Mouse (Mus musculus): ENCODE measurements around the gene March10. TPM values are rescaled to one million over a fixed set of nuclear protein-coding genes. Genes with fewer than 3 reads are reported as not detected.

The March10 gene
- polyA plus RNA-seq, 1 experiment = 471 TPM

DNA sequence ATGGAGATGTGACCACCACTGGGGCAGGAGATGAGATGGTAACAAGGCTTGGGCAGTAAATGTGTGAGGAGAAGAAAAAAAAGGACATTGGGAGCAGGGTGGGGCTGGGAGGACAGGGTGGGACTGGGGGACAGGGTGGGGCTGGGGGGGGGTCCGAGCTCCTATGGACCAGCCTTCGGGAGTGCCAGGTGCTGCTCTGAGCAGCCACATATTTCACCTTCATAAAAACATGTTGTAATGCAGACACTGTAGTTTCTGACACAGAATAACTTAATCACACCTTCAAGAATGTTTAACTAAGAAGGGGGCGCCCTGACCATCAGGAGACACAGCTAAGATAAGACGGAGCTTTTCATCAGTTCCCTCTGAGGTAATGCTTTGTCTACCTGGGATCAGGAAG, 4.0 kb downstream of the March10 start:
- Histone ChIP-seq H3K27me3 (ENCODE audit: control insufficient read depth, insufficient read depth, low read length) (no peaks in the 10 kb centered on the region), H3K4me3 (ENCODE audit: control insufficient read depth, low read depth, low read length) (no peak overlapping the region), H3K27ac (ENCODE audit: control insufficient read depth, insufficient read depth, low read depth, low read length) (no peak overlapping the region), H3K36me3 (ENCODE audit: control insufficient read depth, insufficient read depth, low read length) (no peaks in the 10 kb centered on the region; the same call in 1 of the 2 replicates), H3K4me1 (ENCODE audit: control insufficient read depth, insufficient read depth, low read length) (peaks cover 10% of the 10 kb centered on the region)
- no peak for TF ChIP-seq POLR2A (IDR thresholded peaks at IDR 0.05; ENCODE audit: control insufficient read depth, low read depth, low read length)
- TF ChIP-seq CTCF (IDR thresholded peaks at IDR 0.05; ENCODE audit: control insufficient read depth, insufficient read depth, insufficient replicate concordance, low read depth, low read length) = no peak

GRCm38 (mm10) chr11:105451553-105452135, 4.9 kb downstream of the March10 start:
- no peak overlapping the region for H3K4me3 ChIP-seq (ENCODE audit: control insufficient read depth, low read depth, low read length)
- no peak overlapping the region for H3K27ac ChIP-seq (ENCODE audit: control insufficient read depth, insufficient read depth, low read depth, low read length)
- H3K4me1 ChIP-seq (ENCODE audit: control insufficient read depth, insufficient read depth, low read length) = peaks cover 3% of the 10 kb centered on the region; the same call in 1 of the 2 replicates
- TF ChIP-seq POLR2A (IDR thresholded peaks at IDR 0.05; ENCODE audit: control insufficient read depth, low read depth, low read length) (no peak), CTCF (IDR thresholded peaks at IDR 0.05; ENCODE audit: control insufficient read depth, insufficient read depth, insufficient replicate concordance, low read depth, low read length) (no peak)
- no peaks in the 10 kb centered on the region for H3K27me3 ChIP-seq (ENCODE audit: control insufficient read depth, insufficient read depth, low read length)
- H3K36me3 ChIP-seq (ENCODE audit: control insufficient read depth, insufficient read depth, low read length) = no peaks in the 10 kb centered on the region; the same call in 1 of the 2 replicates

DNA sequence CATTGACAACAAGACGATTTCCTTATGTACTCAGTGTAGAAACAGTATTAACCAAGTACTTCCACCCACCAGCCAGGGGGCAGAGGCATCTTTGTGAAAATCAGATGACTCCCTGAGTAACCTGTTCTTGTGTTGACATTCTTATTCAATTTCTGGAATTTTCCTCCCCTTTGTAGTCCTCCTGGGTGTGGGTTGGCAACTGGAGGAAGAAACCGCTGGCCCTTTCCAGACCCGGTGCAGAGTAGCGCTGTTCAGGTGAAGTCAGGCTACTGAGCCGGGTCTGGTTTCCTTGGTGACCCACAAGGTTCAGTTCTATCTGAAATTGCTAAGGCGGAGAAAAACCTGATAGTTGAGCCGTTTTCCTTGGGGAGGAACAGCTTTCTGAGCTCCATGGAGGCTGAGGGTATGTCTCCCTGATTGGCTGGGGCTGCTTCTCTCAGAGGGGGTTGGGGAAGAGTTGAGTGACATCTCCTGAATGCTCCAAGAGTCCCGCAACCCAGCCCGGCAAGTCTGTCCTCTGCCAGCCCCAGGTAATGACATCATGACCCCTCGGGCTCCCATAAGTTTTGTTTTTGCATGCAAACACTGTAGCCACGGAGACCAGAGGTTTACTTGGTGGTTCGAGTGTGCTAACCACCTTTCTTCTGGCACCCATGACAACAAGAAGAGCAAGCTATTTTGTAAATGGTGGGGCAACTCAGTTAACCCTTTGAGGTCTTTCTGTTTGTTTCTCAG, 6.8 kb downstream of the March10 start:
- Histone ChIP-seq H3K36me3 (ENCODE audit: control insufficient read depth, insufficient read depth, low read length) (no peaks in the 10 kb centered on the region; the same call in 1 of the 2 replicates), H3K4me3 (ENCODE audit: control insufficient read depth, low read depth, low read length) (no peak overlapping the region), H3K27me3 (ENCODE audit: control insufficient read depth, insufficient read depth, low read length) (no peaks in the 10 kb centered on the region), H3K27ac (ENCODE audit: control insufficient read depth, insufficient read depth, low read depth, low read length) (no peak overlapping the region), H3K4me1 (ENCODE audit: control insufficient read depth, insufficient read depth, low read length) (no peaks in the 10 kb centered on the region)
- no peak for TF ChIP-seq CTCF (IDR thresholded peaks at IDR 0.05; ENCODE audit: control insufficient read depth, insufficient read depth, insufficient replicate concordance, low read depth, low read length)
- no peak for TF ChIP-seq POLR2A (IDR thresholded peaks at IDR 0.05; ENCODE audit: control insufficient read depth, low read depth, low read length)

- H3K4me3 ChIP-seq (ENCODE audit: control insufficient read depth, low read depth, low read length) = no peak overlapping the region
- H3K27ac ChIP-seq (ENCODE audit: control insufficient read depth, insufficient read depth, low read depth, low read length) = no peak overlapping the region
- H3K4me1 ChIP-seq (ENCODE audit: control insufficient read depth, insufficient read depth, low read length) = no peaks in the 10 kb centered on the region
- TF ChIP-seq CTCF (IDR thresholded peaks at IDR 0.05; ENCODE audit: control insufficient read depth, insufficient read depth, insufficient replicate concordance, low read depth, low read length) = no peak
- no peak for TF ChIP-seq POLR2A (IDR thresholded peaks at IDR 0.05; ENCODE audit: control insufficient read depth, low read depth, low read length)
- H3K36me3 ChIP-seq (ENCODE audit: control insufficient read depth, insufficient read depth, low read length) = no peaks in the 10 kb centered on the region; the same call in 1 of the 2 replicates
- H3K27me3 ChIP-seq (ENCODE audit: control insufficient read depth, insufficient read depth, low read length) = no peaks in the 10 kb centered on the region
These were observed 8.9 kb downstream of the March10 start for GRCm38 (mm10) chr11:105447661-105448060.

GRCm38 (mm10) chr11:105446221-105446620, 10.3 kb downstream of the March10 start:
- Histone ChIP-seq H3K4me3 (ENCODE audit: control insufficient read depth, low read depth, low read length) (no peak overlapping the region), H3K27ac (ENCODE audit: control insufficient read depth, insufficient read depth, low read depth, low read length) (no peak overlapping the region), H3K36me3 (ENCODE audit: control insufficient read depth, insufficient read depth, low read length) (no peaks in the 10 kb centered on the region; the same call in 1 of the 2 replicates), H3K27me3 (ENCODE audit: control insufficient read depth, insufficient read depth, low read length) (no peaks in the 10 kb centered on the region), H3K4me1 (ENCODE audit: control insufficient read depth, insufficient read depth, low read length) (no peaks in the 10 kb centered on the region)
- TF ChIP-seq CTCF (IDR thresholded peaks at IDR 0.05; ENCODE audit: control insufficient read depth, insufficient read depth, insufficient replicate concordance, low read depth, low read length) (no peak), POLR2A (IDR thresholded peaks at IDR 0.05; ENCODE audit: control insufficient read depth, low read depth, low read length) (no peak)

DNA sequence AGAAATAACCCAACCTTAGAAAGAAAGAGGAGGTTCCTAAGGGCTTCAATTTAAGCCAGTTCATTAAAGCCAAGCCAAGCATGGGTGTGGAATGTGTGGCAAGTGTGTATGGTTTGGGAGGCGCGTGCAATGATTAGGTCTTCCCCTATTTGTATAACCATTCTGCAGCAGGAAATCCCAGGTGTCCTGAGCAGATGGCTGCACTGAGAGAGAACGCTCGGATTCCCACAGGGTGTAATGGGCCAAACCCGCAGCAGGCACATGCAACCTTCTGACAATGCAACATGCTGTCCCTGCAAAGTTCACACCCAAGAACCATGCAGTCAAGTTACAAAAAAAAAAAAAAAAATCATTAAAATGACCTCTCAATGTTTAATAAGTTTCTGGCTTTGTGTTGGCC, 10.8 kb downstream of the March10 start:
- H3K4me1 ChIP-seq (ENCODE audit: control insufficient read depth, insufficient read depth, low read length) = no peaks in the 10 kb centered on the region
- no peaks in the 10 kb centered on the region; the same call in 1 of the 2 replicates for H3K36me3 ChIP-seq (ENCODE audit: control insufficient read depth, insufficient read depth, low read length)
- no peaks in the 10 kb centered on the region for H3K27me3 ChIP-seq (ENCODE audit: control insufficient read depth, insufficient read depth, low read length)
- H3K4me3 ChIP-seq (ENCODE audit: control insufficient read depth, low read depth, low read length) = no peak overlapping the region
- TF ChIP-seq POLR2A (IDR thresholded peaks at IDR 0.05; ENCODE audit: control insufficient read depth, low read depth, low read length) = no peak
- no peak for TF ChIP-seq CTCF (IDR thresholded peaks at IDR 0.05; ENCODE audit: control insufficient read depth, insufficient read depth, insufficient replicate concordance, low read depth, low read length)
- H3K27ac ChIP-seq (ENCODE audit: control insufficient read depth, insufficient read depth, low read depth, low read length) = no peak overlapping the region

GRCm38 (mm10) chr11:105444929-105445328, 11.6 kb downstream of the March10 start:
- no peak for TF ChIP-seq POLR2A (IDR thresholded peaks at IDR 0.05; ENCODE audit: control insufficient read depth, low read depth, low read length)
- TF ChIP-seq CTCF (IDR thresholded peaks at IDR 0.05; ENCODE audit: control insufficient read depth, insufficient read depth, insufficient replicate concordance, low read depth, low read length) = no peak
- no peak overlapping the region for H3K27ac ChIP-seq (ENCODE audit: control insufficient read depth, insufficient read depth, low read depth, low read length)
- no peak overlapping the region for H3K4me3 ChIP-seq (ENCODE audit: control insufficient read depth, low read depth, low read length)
- no peaks in the 10 kb centered on the region for H3K4me1 ChIP-seq (ENCODE audit: control insufficient read depth, insufficient read depth, low read length)
- no peaks in the 10 kb centered on the region for H3K27me3 ChIP-seq (ENCODE audit: control insufficient read depth, insufficient read depth, low read length)
- H3K36me3 ChIP-seq (ENCODE audit: control insufficient read depth, insufficient read depth, low read length) = no peaks in the 10 kb centered on the region; the same call in 1 of the 2 replicates

Measured in testis, adult 2 months (tissue).